Mouse (Mus musculus) stomach, postnatal 0 days (tissue): ENCODE measurements around the gene Zfp174.

Experiments used
- CTCF ChIP-seq: IDR thresholded peaks from 2 replicates; pipeline ENCODE4 v1.5.1; 2016; ENCODE audit warnings: antibody characterized with exemption, low read depth, mild to moderate bottlenecking, moderate library complexity
- EP300 ChIP-seq: optimal IDR thresholded peaks from 2 replicates; pipeline ENCODE3; 2016; ENCODE audit warnings: antibody characterized with exemption

DNA sequence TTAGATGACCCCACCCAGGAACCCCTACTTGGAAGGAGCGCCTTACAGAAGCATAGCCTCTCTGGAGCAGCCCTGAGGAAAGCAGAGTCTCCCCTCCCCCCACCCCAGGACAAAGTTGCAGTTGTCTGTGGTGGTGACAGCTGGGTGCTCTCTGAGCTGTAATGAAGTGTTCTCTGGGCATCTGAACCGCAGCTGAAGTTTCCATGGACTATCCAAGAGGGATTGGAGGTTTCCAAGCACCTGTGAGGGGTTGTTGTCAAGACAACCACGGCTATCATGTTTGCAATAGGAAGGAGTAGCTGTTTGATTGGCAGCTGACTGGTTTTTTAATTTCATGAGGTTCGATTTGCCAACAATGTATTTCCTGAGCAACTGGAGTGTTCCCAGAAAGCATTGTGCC, 4.1 kb upstream of the Zfp174 start:
- TF ChIP-seq CTCF = no peak
- no peak for TF ChIP-seq EP300
